Mouse (Mus musculus) heart, postnatal 36 days (tissue): Measurements from ENCODE around the gene Notum. TPM values are rescaled to one million over a fixed set of nuclear protein-coding genes. Genes with fewer than 3 reads are reported as not detected.

Source experiments
- DNase-seq, 2 experiments: peaks; one replicate each; pipeline ENCODE4 v3.0.0; 2021 to 2022
- intact Hi-C: fragments of 180-260 bp; cut with DNase I; formaldehyde crosslinking; loops from one replicate; pipeline ENCODE4 v1.15.1; 2025
- total RNA-seq, 2 experiments: library from RNA; stranded (reverse); gene quantifications; 2 replicates each; pipeline ENCODE4 v1.2.3; 2021

Gene Notum
- total RNA-seq, 2 experiments from 2014 or later: not detected

DNA sequence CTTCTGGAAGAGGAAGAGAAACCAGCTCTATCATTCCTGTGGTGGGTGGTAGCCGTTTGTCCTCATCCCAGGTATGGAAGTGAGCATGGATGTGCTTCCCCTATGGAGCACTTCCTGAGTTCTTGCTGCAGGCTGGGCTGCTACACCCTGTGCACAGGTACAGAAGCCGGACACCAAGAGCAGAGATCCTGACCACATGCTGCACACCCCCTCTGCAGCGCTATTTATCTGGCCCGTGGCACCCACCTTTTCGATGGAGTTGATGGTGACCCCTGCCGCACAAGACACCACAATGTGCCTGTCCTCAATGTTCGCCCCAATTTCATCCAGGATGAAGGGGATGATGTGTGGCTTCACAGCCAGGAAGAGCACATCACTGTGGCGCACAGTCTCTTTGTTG lies 19.1 kb downstream of the Notum start:
- intact Hi-C loops: no loop called here
- DNase-seq: no peak

DNA sequence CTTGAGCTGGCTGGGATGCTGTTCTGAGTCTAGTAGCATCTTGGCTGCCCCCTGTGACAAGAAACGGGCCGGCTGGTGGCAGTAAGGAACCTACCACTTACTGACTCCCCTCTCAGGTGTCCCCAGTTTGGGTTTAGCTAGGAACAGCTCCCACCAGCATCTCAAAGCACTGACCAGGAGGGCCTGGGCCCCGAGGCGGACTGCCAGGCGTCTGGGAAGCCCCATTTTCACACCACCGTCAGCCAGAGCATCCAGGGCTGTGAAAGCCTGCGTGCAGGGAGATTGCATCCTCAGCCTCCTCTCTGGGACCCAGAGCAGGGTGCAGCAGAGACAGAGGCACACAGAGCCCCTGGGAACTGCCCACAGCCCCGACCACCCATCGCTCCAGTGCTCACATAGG lies 19.7 kb downstream of the Notum start:
- no peak for DNase-seq
- intact Hi-C loops: no loop called here

DNA sequence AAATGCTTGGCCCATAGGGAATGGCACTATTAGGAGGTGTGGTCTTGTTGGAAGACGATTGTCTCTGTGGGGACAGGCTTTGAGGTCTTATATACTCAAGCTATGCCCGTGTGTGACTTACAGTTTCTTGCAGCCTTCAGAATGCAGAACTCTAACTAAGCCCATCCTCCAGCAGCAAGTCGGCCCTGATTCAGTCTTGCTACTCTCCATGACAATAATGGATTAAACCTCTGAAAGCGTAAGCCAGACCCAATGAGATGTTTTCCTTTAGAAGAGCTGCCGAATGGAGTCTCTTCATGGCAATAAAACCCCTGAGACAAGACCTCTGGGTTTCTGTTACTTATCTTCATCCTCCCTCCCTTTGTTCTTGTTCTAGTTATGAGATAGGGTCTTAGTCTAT lies 26.2 kb downstream of the Notum start:
- no peak for DNase-seq
- intact Hi-C loops: no loop called here

DNA sequence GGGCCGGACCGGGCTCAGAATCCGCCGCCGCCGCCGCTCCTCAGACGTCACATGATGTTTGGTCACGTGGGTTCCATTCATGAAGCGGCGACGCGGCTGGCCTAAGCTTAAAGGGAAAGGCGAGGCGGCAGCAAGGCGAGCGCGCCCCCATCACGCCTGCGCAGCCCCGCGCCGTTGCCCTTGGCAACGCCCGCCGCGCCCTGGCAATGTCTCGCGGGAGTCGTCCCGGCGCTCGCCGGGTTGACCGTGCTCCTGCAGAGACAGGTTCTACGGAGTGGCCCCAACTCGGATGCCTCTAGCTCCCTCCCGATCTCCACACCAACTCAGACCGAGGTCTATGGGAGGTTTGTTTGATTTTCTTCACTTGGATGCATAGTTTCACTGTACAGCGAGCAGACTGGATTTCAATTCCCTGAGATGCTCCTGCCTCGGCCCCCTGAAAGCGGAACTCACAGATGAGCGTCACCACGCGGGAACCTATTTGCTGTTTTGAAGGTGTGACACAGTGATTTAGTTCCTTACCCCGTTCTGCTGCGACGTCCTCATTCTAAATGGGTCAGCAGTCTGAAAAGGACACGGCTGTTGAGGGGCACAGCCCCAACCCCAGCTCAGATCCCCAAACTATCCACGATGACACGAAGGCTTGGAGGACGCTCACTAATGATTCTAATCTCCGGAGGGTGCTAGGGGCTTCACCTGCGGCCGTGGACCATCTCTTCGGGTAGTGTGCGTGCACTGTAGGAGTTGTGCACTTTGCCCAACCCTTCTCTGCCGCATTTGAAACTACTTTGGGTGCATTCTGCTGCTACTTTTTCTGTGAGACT lies 27.2 kb downstream of the Notum start, which contains the start of gene Mafg:
Gene Mafg (minus strand): TSS at position 81 of the 824 bp plus-strand sequence.
- peak; percentile 88 to 92 for DNase-seq
- intact Hi-C loops: no loop called here

DNA sequence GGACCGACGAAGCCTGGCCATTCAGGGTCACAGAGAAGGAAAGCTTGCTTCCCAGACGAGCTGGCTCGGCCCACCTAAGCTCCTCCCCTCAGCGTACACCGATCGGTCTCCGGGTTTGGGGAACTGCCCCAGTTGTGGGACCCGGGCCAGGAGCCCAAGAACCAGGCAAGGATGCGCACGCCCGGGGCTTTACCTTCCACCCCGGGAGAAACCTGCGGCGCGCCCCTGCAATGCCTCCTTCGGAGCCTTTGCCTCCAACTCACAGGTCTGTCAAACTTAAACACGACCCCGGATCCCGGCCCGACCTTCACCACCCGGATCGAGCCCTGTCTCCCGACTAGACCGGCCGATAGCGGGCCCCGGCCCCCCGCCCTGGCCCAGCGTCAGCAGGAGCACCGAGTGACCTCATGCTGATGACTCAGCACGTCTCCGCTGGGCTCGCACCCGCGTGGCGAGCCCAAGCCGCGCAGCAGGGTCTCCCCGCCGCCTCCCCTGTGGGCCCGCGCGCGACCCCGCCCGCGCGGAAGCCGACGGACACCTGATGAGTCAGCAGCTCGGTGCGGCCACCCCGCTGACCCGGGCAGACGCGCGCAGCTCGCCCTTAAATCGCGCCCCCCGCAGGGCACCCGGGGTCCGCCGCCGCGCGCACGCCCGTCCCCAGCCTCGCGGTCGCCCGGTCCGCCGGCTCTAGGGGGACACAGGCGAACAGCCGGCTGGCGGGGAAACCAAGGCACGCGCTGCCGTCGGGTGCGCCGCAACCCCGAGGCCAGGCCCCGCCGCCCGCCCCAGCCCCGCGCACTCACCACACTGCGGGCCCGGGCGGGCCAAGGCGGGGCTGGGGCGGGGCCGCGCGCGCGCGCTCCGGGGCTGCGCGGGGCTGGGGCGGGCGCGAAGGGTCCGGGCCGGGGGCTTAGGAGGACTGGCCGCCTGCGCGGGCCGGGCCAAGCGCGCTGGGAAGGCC lies 28.1 kb downstream of the Notum start:
- intact Hi-C loops: no loop called here
- peak; percentile 71 to 82 for DNase-seq

DNA sequence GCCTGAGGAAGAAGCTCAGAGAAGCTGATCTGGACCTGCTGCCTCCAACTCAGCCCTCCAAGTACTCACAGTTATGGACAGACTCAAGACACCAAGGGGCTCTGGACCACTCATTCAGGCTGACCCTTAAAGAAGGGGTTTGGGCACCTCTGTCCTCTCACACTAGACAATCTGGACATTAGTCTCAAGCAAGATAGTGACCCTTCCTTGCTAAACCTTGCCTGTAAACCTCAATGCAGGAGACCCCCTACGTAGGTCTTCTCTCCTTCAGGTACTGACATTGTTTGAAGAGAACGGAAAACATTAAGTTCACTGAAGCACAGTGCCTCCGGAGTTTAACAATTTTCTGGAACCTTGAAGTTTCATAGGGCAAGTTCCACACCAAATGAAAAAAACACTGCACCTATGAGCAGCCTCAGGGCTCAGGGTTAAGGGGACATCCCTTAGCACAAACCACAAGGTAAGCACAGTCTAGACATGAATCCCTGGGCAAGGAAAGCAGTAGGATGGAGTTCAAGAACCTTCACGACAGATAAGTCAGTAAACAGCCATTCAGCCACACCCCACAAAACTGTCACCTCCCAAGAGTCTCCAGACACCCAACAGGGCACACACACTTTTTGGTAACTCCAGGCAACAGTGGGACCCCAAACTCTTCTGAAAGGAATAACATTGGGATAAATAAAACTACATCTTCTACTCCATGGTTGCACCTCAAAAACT lies 29.1 kb downstream of the Notum start:
- DNase-seq: no peak
- intact Hi-C loops: no loop called here

DNA sequence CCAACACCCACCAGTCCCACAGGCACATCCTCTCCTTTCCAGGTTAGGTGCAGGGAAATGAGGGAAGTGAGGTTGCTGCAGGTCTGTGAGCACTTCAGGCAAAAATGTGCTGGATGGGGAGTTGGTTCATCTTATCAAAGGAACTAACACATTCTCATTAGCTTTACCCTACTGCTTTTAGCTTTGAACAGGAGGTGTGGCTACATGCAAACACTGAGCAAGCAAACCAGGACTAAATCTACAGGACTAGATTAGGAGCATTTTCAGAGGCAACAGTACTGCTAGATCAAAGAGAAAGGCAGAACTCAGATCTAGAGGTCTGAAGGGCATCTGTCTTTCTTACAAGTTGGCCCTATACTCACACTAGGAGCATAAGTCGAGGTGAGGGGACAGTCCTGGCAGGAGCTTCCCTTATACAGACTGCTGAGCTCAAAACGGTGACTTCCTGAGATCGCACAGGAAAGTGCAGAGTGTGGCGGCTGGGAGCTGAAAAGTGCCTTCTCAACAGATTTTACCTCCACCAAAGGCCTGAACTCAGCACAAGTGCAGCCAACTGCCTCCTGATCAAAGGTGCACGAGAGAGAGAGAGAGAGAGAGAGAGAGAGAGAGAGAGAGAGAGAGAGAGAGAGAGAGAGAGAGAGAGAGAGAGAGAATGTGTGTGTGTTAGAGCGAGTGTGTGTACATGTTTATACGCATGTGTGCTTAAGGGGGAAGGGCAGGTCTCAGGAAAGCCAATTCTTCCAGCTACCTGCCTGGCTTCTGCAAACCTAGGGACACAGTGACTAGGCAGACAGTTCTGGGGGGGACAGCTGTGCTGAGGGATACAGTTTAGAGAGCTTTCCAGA lies 29.9 kb downstream of the Notum start:
- DNase-seq: no peak
- intact Hi-C loops: no loop called here

DNA sequence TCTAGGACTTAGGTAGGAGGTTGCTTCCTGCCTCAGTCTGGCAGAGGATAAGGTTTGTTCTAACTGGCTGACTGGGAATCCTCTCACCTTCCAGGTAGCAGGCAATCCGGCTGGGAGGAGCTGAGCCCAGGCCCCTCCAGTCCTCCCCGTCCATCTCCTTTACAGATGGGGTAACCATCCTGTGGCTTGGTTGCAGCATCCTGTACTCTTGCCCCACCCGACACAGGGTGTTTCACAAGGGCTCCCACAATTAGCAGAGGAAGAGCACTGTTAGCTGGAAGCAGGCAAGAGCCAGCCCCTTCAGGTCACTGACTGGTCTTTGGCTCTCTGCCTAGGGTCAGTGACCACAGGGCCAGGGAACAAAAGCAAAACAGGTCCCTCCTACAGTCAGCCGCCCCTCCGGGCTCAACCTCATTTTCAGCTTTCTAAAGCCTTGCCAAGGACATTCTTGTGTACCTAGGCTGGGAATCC lies 30.5 kb downstream of the Notum start:
- intact Hi-C loops: no loop called here
- peak in 1 of 2 experiments; percentile 63 for DNase-seq

DNA sequence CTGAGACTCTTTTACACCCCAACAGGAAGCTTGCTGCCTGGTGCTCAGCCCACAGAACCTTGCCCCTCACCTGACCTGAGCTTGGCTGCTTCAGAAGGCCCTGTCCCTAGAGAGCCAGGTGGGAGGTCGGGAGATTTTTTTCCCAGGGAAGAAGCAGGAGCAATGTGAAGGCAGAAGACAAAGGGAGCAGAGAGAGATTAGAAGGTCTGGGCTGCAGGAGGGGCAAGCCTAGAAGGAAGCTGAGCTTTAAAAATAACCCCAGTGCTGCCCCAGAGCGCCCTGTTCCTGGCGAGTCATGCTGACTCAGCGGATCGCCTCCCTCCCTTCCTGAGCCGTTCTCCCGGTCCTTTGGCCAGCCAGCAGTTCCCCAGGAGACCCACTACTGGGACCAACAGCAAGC lies 31.1 kb downstream of the Notum start:
- peak; percentile 63 to 66 for DNase-seq
- intact Hi-C loops: loop anchor here (5.0 kb wide), 1 partner anchor 42 kb away; the partner anchor contains the start of gene Aspscr1

DNA sequence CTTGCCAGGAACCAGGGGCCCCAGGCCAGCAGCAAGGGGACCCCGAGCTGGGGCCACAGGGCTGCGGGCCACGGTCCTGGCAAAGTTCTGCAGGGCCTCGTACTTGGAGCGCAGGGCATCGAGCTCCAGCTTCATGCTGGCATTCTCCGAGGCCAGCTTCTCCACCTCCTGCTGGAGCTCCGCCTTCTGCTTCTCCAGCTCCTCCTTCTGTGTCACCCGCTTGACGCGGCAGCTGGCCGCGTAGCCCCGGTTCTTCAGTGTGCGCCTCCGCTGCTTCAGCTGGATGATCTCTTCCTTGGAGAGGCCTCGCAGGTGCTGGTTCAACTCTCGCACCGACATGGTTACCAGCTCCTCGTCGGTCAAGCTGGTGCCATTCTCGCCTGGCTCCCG lies 31.6 kb downstream of the Notum start:
- no peak for DNase-seq
- intact Hi-C loops: loop anchor here (5.0 kb wide), 1 partner anchor 43 kb away; the partner anchor contains the start of gene Aspscr1

DNA sequence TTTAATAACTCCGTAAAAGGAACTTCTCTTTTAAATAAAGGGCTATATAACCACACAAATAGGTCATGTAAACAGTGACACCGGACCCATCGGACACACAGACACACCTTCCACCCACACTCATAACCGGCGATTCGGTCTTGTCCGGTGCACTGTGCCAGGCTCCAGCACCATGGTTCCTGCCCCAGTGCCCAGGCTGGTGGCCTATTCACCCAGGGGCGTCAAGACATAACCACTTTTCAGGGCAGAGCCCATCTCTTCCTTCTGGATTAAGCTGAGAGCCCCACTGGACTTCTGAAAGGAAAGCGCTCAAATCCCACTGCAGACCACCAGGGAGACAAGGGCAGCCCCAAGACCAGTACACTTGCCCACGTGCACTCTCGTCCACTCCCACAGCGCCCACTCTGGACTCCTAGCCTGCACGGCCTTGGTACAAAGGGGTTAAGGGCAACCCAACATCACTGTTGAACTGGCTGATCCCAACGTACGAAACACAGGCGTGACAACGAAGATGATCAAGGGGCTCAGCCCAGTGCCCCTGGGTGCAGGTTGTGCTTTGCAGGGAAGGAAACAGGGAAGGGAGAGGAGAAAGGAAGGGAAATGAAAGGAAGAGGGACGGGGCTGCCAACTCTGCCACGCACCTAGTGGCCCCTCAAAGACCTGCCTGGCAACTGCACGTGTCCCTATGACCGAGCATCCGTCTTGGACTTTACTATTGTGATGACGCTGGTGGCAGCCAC lies 32.2 kb downstream of the Notum start:
- intact Hi-C loops: loop anchor here (5.0 kb wide), 1 partner anchor 44 kb away; the partner anchor contains the start of gene Aspscr1
- DNase-seq: no peak

DNA sequence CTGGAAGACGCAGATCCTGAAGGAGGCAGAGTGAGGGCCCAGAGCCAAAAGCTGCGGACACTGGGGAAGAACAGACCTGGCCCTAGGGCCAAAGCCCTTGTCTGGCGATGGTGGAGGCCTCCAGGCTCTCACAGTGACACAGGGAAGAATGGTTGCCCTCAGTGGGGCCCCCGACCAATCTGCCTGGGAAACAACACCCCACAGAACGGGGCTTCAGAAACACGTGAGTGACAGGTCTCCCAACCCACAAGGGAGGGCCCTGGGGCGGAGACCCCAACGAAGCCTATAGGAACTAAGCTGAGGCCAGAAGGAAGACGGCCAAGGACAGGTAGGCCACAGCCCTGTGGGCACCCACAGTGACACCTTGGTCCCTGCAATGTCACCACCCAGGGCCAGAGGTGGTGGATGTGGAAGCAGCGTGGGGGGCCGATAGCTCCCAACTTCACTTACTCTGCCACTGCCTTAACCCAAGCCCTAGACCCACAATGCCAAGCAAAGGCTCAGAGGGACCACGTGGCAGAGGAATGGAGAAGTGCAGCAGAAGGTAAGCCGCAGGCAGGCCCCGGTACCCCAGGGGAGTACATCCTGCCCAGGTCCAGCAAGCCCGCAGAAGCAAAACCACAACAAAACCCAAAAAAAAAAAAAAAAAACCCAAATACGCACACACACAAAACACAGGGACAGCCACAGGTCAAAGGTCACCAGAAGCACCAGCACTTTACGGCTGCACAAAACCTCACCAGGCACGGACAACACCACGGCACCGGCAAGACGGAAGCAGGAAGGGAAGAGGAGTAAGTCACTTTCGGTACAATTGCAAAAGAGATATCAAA lies 33.3 kb downstream of the Notum start:
- DNase-seq: no peak
- intact Hi-C loops: loop anchor here (5.0 kb wide), 1 partner anchor 45 kb away; the partner anchor contains the start of gene Aspscr1

DNA sequence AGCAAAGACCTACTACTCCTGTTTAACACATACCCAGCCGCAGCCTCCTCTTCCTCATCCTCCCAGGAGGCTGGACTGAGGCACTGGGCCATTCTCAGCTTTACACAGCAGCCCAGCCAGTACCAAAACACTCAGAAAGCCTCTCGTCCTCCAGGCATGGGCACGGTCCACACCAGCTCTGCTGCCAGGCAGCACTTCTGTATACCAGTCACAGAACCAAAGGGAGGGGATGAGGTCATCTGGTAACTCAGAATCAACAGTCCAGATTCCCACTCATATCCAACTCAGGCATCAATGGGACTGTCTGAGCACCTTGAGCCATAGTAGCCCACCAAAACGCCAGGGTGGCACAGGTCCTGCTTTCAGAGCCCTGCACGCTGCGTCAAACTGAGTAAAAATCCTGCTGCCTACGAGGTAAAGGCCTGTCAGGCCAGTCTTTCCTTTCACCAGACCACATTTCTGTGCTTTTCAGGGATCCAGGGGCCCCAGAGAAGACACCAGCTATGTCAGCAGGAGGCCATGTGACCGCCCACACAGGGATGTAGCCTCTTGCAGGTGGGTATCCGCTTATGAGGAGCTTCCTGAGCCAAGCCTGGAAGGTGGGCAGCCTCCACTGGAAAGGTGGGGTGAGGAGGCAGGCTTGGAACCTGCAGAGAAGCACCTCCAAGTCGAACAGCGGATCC lies 34.0 kb downstream of the Notum start:
- no peak for DNase-seq
- intact Hi-C loops: loop anchor here (5.0 kb wide), 1 partner anchor 45 kb away; the partner anchor contains the start of gene Aspscr1

DNA sequence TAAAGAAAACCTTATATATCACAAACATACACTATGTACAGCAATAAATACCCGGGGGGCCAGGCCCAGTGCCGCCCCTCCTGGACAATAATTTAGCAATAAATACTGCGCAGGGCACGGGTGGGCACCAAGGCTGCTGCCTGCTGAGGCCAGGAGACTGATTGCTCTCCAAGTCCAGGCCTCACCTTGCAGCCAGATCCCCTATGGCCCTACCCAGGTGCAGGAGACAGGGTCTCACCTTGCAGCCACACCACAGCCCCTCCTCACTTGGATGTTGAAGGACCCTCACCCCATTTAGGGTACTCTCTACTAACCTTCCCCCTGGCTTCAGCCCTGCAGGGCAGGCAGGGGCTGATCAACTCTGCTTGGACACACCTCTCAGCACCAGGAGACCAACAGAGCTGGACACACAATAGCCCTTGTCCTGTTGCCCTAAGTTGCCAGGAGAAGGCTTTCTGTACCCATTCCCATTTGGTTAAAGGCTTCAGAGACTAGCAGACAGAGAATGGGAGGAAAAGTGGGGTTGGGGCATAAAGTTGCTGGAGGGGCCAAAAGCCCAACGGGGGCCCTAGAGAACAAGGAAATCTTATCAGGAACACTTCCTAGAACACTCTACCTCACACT lies 35.7 kb downstream of the Notum start, which contains the start of gene Sirt7:
Gene Sirt7 (minus strand): TSS at position 89 of the 624 bp plus-strand sequence.
- DNase-seq: no peak
- intact Hi-C loops: loop anchor here (5.0 kb wide), 1 partner anchor 47 kb away; the partner anchor contains the start of gene Aspscr1

DNA sequence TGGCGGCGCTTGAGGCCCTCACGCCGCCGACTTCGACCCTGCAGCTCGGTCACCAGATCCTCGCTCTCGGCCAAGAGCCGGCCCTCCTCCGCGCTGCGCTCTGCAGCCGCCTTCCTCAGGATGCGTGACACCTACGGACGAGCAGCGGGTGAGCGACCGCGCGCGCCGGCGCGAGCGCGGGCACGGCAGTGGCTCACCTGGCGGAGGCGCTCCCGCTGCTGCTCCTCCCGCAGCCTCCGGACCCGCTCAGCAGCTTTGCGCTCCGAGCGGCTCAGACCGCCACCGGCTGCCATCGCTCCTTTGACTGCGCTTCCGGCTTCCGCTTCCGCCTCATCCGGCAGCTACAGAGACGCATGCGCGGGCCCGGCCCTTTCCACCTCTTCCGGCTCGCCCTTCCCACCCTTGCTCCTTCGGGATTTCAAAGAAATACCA lies 36.3 kb downstream of the Notum start:
- peak; percentile 83 to 88 for DNase-seq
- intact Hi-C loops: loop anchor here (1.0 to 5.0 kb wide), 2 partner anchors 48 to 88 kb away; partner anchors contain the start of gene Aspscr1

DNA sequence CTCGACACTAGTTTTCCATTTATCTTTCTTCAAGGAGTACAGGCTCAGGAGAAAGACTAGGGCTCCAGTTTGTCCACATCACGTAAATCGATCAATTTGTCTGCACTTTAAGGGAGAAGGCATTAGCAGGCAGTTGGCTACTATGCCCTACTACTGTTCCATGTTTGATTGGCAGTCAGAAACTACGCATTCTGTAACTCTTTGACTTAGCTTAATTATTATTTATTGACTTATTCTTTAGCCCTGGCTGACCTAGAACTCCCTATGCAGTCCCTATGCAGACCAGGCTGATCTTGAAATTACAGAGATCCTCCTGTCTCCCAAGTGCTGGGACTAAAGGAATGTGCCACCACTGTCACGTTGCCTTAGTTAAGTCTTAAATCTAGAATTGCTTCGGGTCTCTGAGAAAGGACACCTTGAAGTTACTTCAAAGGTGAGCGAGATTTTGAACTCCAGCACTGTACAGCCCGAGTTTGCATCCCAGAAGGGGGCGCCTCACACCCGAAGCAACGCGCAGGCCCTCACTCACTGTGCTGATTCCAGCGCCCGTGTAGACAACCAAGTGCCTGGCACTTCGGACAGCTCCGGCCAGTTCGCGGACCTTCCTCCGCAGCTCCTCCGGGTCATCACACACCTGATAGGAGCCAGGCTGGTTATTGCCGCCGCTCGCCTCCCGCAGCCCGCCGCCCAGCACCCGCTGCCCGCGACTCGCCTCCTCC lies 36.9 kb downstream of the Notum start:
- intact Hi-C loops: loop anchor here (1.0 kb wide), 1 partner anchor 88 kb away; no protein-coding TSS in a partner anchor
- peak; percentile 64 to 69 for DNase-seq
